Mouse (Mus musculus): ENCODE data around the gene Slc7a14. TPM values are rescaled to one million over a fixed set of nuclear protein-coding genes. Genes with fewer than 3 reads are reported as not detected.

Gene Slc7a14
- total RNA-seq, 1 experiment = 0.18 TPM

GRCm38 (mm10) chr3:31328237-31328836 lies 18.2 kb upstream of the Slc7a14 start:
- H3K36me3 ChIP-seq (ENCODE audit: control insufficient read depth, insufficient read depth, low read length, poor library complexity, severe bottlenecking) = no peaks in the 10 kb centered on the region
- TF ChIP-seq ZNF384 (IDR thresholded peaks at IDR 0.05; ENCODE audit: low read depth, low read length) (no peak), HCFC1 (IDR thresholded peaks at IDR 0.05; ENCODE audit: borderline replicate concordance, insufficient read depth, low read length) (no peak), ZC3H11A (IDR thresholded peaks at IDR 0.05; ENCODE audit: borderline replicate concordance, low read depth, low read length) (no peak), CHD2 (IDR thresholded peaks at IDR 0.05; ENCODE audit: low read depth, low read length) (no peak), MAFK (IDR thresholded peaks at IDR 0.05; ENCODE audit: insufficient read depth, low read depth, low read length) (no peak)
- H3K9me3 ChIP-seq (ENCODE audit: control insufficient read depth, insufficient read depth, low read depth, low read length) = no peaks in the 10 kb centered on the region
- no peak overlapping the region for H3K9ac ChIP-seq (ENCODE audit: insufficient read depth, low read depth, low read length, poor library complexity, severe bottlenecking)
- no peak overlapping the region for H3K27ac ChIP-seq (ENCODE audit: insufficient read depth, low read depth, low read length, poor library complexity, severe bottlenecking)
- no peaks in the 10 kb centered on the region for H3K4me1 ChIP-seq (ENCODE audit: control insufficient read depth in 2 of 2, insufficient read depth in 2 of 2, low read length in 2 of 2, poor library complexity in 1 of 2)
- H3K4me3 ChIP-seq (ENCODE audit: insufficient read depth in 1 of 2, low read depth in 1 of 2, low read length in 2 of 2, poor library complexity in 1 of 2, severe bottlenecking in 1 of 2) = no peak overlapping the region
- in situ Hi-C loops (cut with MboI; ENCODE audit: low sequenced_read_pairs in 2 of 2, unreplicated experiment in 2 of 2) = no loop called here
- no peak for DNase-seq (ENCODE audit: low read depth, low spot score)

- Histone ChIP-seq H3K4me3 (ENCODE audit: insufficient read depth in 1 of 2, low read depth in 1 of 2, low read length in 2 of 2, poor library complexity in 1 of 2, severe bottlenecking in 1 of 2) (no peak overlapping the region), H3K9ac (ENCODE audit: insufficient read depth, low read depth, low read length, poor library complexity, severe bottlenecking) (no peak overlapping the region), H3K4me1 (ENCODE audit: control insufficient read depth in 2 of 2, insufficient read depth in 2 of 2, low read length in 2 of 2, poor library complexity in 1 of 2) (no peaks in the 10 kb centered on the region), H3K27ac (ENCODE audit: insufficient read depth, low read depth, low read length, poor library complexity, severe bottlenecking) (no peak overlapping the region), H3K9me3 (ENCODE audit: control insufficient read depth, insufficient read depth, low read depth, low read length) (no peaks in the 10 kb centered on the region), H3K36me3 (ENCODE audit: control insufficient read depth, insufficient read depth, low read length, poor library complexity, severe bottlenecking) (no peaks in the 10 kb centered on the region)
- TF ChIP-seq HCFC1 (IDR thresholded peaks at IDR 0.05; ENCODE audit: borderline replicate concordance, insufficient read depth, low read length) (no peak), ZNF384 (IDR thresholded peaks at IDR 0.05; ENCODE audit: low read depth, low read length) (no peak), ZC3H11A (IDR thresholded peaks at IDR 0.05; ENCODE audit: borderline replicate concordance, low read depth, low read length) (no peak), MAFK (IDR thresholded peaks at IDR 0.05; ENCODE audit: insufficient read depth, low read depth, low read length) (no peak), CHD2 (IDR thresholded peaks at IDR 0.05; ENCODE audit: low read depth, low read length) (no peak)
- in situ Hi-C loops (cut with MboI; ENCODE audit: low sequenced_read_pairs in 2 of 2, unreplicated experiment in 2 of 2) = no loop called here
- no peak for DNase-seq (ENCODE audit: low read depth, low spot score)
Measured at GRCm38 (mm10) chr3:31327791-31328190, 17.6 kb upstream of the Slc7a14 start.

- in situ Hi-C loops (cut with MboI; ENCODE audit: low sequenced_read_pairs in 2 of 2, unreplicated experiment in 2 of 2) = no loop called here
- TF ChIP-seq ZNF384 (IDR thresholded peaks at IDR 0.05; ENCODE audit: low read depth, low read length) (no peak), CHD2 (IDR thresholded peaks at IDR 0.05; ENCODE audit: low read depth, low read length) (no peak), HCFC1 (IDR thresholded peaks at IDR 0.05; ENCODE audit: borderline replicate concordance, insufficient read depth, low read length) (no peak), MAFK (IDR thresholded peaks at IDR 0.05; ENCODE audit: insufficient read depth, low read depth, low read length) (no peak), ZC3H11A (IDR thresholded peaks at IDR 0.05; ENCODE audit: borderline replicate concordance, low read depth, low read length) (no peak)
- no peak for DNase-seq (ENCODE audit: low read depth, low spot score)
Measured at GRCm38 (mm10) chr3:31324231-31324654, 14.1 kb upstream of the Slc7a14 start.

GRCm38 (mm10) chr3:31309371-31309933 lies 726 bp downstream of the Slc7a14 start:
- in situ Hi-C loops (cut with MboI; ENCODE audit: low sequenced_read_pairs in 2 of 2, unreplicated experiment in 2 of 2) = no loop called here
- Histone ChIP-seq H3K9ac (ENCODE audit: insufficient read depth, low read depth, low read length, poor library complexity, severe bottlenecking) (peak overlapping the region; percentile 46; the same call in 1 of the 2 replicates), H3K36me3 (ENCODE audit: control insufficient read depth, insufficient read depth, low read length, poor library complexity, severe bottlenecking) (no peaks in the 10 kb centered on the region), H3K9me3 (ENCODE audit: control insufficient read depth, insufficient read depth, low read depth, low read length) (no peaks in the 10 kb centered on the region), H3K27ac (ENCODE audit: insufficient read depth, low read depth, low read length, poor library complexity, severe bottlenecking) (no peak overlapping the region), H3K4me1 (ENCODE audit: control insufficient read depth in 2 of 2, insufficient read depth in 2 of 2, low read length in 2 of 2, poor library complexity in 1 of 2) (no peaks in the 10 kb centered on the region), H3K4me3 (ENCODE audit: insufficient read depth in 1 of 2, low read depth in 1 of 2, low read length in 2 of 2, poor library complexity in 1 of 2, severe bottlenecking in 1 of 2) (peak overlapping the region; percentile 57 to 65)
- no peak for DNase-seq (ENCODE audit: low read depth, low spot score)
- TF ChIP-seq MAFK (IDR thresholded peaks at IDR 0.05; ENCODE audit: insufficient read depth, low read depth, low read length) = no peak
- TF ChIP-seq HCFC1 (IDR thresholded peaks at IDR 0.05; ENCODE audit: borderline replicate concordance, insufficient read depth, low read length) = no peak
- TF ChIP-seq CHD2 (IDR thresholded peaks at IDR 0.05; ENCODE audit: low read depth, low read length) = no peak
- TF ChIP-seq ZNF384 (IDR thresholded peaks at IDR 0.05; ENCODE audit: low read depth, low read length) = no peak
- TF ChIP-seq ZC3H11A (IDR thresholded peaks at IDR 0.05; ENCODE audit: borderline replicate concordance, low read depth, low read length) = no peak

More at GRCm38 (mm10) chr3:31324231-31324654, 14.1 kb upstream of the Slc7a14 start:
- H3K4me3 ChIP-seq (ENCODE audit: insufficient read depth in 1 of 2, low read depth in 1 of 2, low read length in 2 of 2, poor library complexity in 1 of 2, severe bottlenecking in 1 of 2) = no peak overlapping the region
- no peak overlapping the region for H3K27ac ChIP-seq (ENCODE audit: insufficient read depth, low read depth, low read length, poor library complexity, severe bottlenecking)
- H3K9ac ChIP-seq (ENCODE audit: insufficient read depth, low read depth, low read length, poor library complexity, severe bottlenecking) = no peak overlapping the region
- no peaks in the 10 kb centered on the region for H3K4me1 ChIP-seq (ENCODE audit: control insufficient read depth in 2 of 2, insufficient read depth in 2 of 2, low read length in 2 of 2, poor library complexity in 1 of 2)
- H3K9me3 ChIP-seq (ENCODE audit: control insufficient read depth, insufficient read depth, low read depth, low read length) = no peaks in the 10 kb centered on the region
- H3K36me3 ChIP-seq (ENCODE audit: control insufficient read depth, insufficient read depth, low read length, poor library complexity, severe bottlenecking) = no peaks in the 10 kb centered on the region
